Mouse (Mus musculus) erythroblast, embryonic 14.5 days (primary cell): Measurements from ENCODE around the gene Thap2. TPM values are rescaled to one million over a fixed set of nuclear protein-coding genes. Genes with fewer than 3 reads are reported as not detected.

Experiments used
- H3K27me3 ChIP-seq: 2 replicates; pipeline ENCODE4 v1.6.1; 2012; ENCODE audit warnings: inconsistent platforms; ENCODE audit not compliant: control insufficient read depth
- H3K36me3 ChIP-seq: 2 replicates; pipeline ENCODE4 v1.6.1; 2012; ENCODE audit warnings: mild to moderate bottlenecking, inconsistent platforms; ENCODE audit not compliant: control insufficient read depth
- H3K4me1 ChIP-seq: 2 replicates; pipeline ENCODE4 v1.6.1; 2012; ENCODE audit warnings: inconsistent platforms; ENCODE audit not compliant: control insufficient read depth
- H3K4me3 ChIP-seq: replicated peaks from 2 replicates; pipeline ENCODE3; 2012; ENCODE audit warnings: moderate library complexity, mild to moderate bottlenecking, inconsistent platforms
- H3K9me3 ChIP-seq: 2 replicates; pipeline ENCODE4 v1.6.1; 2012; ENCODE audit warnings: low read length, inconsistent platforms, mixed read lengths; ENCODE audit not compliant: control insufficient read depth
- GATA1 ChIP-seq: IDR thresholded peaks from 2 replicates; pipeline ENCODE4 v1.6.1; 2012; ENCODE audit warnings: low read length, inconsistent platforms, mixed read lengths
- TAL1 ChIP-seq: IDR thresholded peaks from 3 replicates; pipeline ENCODE4 v1.6.1; 2012; ENCODE audit warnings: low read length, inconsistent platforms, mixed read lengths
- polyA plus RNA-seq: library from polyadenylated mRNA; stranded (reverse); fragments of >175 nt; gene quantifications from 2 replicates; pipeline ENCODE4 v1.2.3, GENCODE M21; 2012

Gene Thap2
- polyA plus RNA-seq, 1 experiment = 1.1 TPM

- peaks cover 38% of the 10 kb centered on the region for H3K36me3 ChIP-seq
- no peaks in the 10 kb centered on the region for H3K27me3 ChIP-seq
- no peaks in the 10 kb centered on the region for H3K9me3 ChIP-seq
- H3K4me3 ChIP-seq = peak overlapping the region; percentile 99
- peaks cover 47% of the 10 kb centered on the region for H3K4me1 ChIP-seq
- TF ChIP-seq TAL1 (no peak), GATA1 (no peak)
Measured at GRCm38 (mm10) chr10:115385018-115386002, 1.1 kb upstream of the Thap2 start.

GRCm38 (mm10) chr10:115383644-115384220 is 511 bp downstream of the Thap2 start:
- peaks cover 44% of the 10 kb centered on the region for H3K4me1 ChIP-seq
- H3K27me3 ChIP-seq = no peaks in the 10 kb centered on the region
- peak overlapping the region; percentile 99 for H3K4me3 ChIP-seq
- peaks cover 26% of the 10 kb centered on the region for H3K36me3 ChIP-seq
- TF ChIP-seq GATA1 (no peak), TAL1 (no peak)
- no peaks in the 10 kb centered on the region for H3K9me3 ChIP-seq

GRCm38 (mm10) chr10:115382846-115383643 is 1.2 kb downstream of the Thap2 start:
- Histone ChIP-seq H3K36me3 (peaks cover 20% of the 10 kb centered on the region), H3K9me3 (no peaks in the 10 kb centered on the region), H3K27me3 (no peaks in the 10 kb centered on the region), H3K4me1 (peaks cover 39% of the 10 kb centered on the region), H3K4me3 (peak overlapping the region; percentile 99)
- no peak for TF ChIP-seq TAL1
- no peak for TF ChIP-seq GATA1

GRCm38 (mm10) chr10:115381506-115382084 is 2.6 kb downstream of the Thap2 start:
- H3K4me1 ChIP-seq = peaks cover 29% of the 10 kb centered on the region
- no peak for TF ChIP-seq TAL1
- no peak for TF ChIP-seq GATA1
- H3K9me3 ChIP-seq = no peaks in the 10 kb centered on the region
- H3K4me3 ChIP-seq = no peak overlapping the region
- H3K36me3 ChIP-seq = peaks cover 13% of the 10 kb centered on the region
- H3K27me3 ChIP-seq = no peaks in the 10 kb centered on the region

- Histone ChIP-seq H3K27me3 (no peaks in the 10 kb centered on the region), H3K4me3 (peak overlapping the region; percentile 80), H3K4me1 (peaks cover 38% of the 10 kb centered on the region), H3K36me3 (no peaks in the 10 kb centered on the region), H3K9me3 (no peaks in the 10 kb centered on the region)
- TF ChIP-seq TAL1 (no peak), GATA1 (no peak)
Measured at GRCm38 (mm10) chr10:115363151-115363550, 21.1 kb downstream of the Thap2 start.

GRCm38 (mm10) chr10:115362623-115362964 is 21.6 kb downstream of the Thap2 start:
- no peaks in the 10 kb centered on the region for H3K9me3 ChIP-seq
- peak overlapping the region; percentile 80 for H3K4me3 ChIP-seq
- H3K27me3 ChIP-seq = no peaks in the 10 kb centered on the region
- no peak for TF ChIP-seq GATA1
- TF ChIP-seq TAL1 = no peak
- H3K4me1 ChIP-seq = peaks cover 38% of the 10 kb centered on the region
- H3K36me3 ChIP-seq = no peaks in the 10 kb centered on the region

- Histone ChIP-seq H3K9me3 (no peaks in the 10 kb centered on the region), H3K4me1 (peaks cover 37% of the 10 kb centered on the region), H3K4me3 (peak within 1 kb of the TSS; percentile 80), H3K27me3 (no peaks in the 10 kb centered on the region), H3K36me3 (peaks cover 3% of the 10 kb centered on the region)
- TF ChIP-seq GATA1 = no peak
- no peak for TF ChIP-seq TAL1
Measured at GRCm38 (mm10) chr10:115361840-115362622, 22.2 kb downstream of the Thap2 start, which contains the start of gene Tmem19. Tmem19 (minus strand) TSS chr10:115362501.

GRCm38 (mm10) chr10:115359066-115359465 is 25.2 kb downstream of the Thap2 start:
- H3K27me3 ChIP-seq = no peaks in the 10 kb centered on the region
- H3K4me1 ChIP-seq = peaks cover 35% of the 10 kb centered on the region
- TF ChIP-seq GATA1 (no peak), TAL1 (no peak)
- no peak overlapping the region for H3K4me3 ChIP-seq
- peaks cover 12% of the 10 kb centered on the region for H3K36me3 ChIP-seq
- no peaks in the 10 kb centered on the region for H3K9me3 ChIP-seq
